Mouse (Mus musculus): ENCODE data around the gene Vcl. TPM values are rescaled to one million over a fixed set of nuclear protein-coding genes. Genes with fewer than 3 reads are reported as not detected.
A peak's percentile ranks its signal among the peaks of the same experiment; 100 is the strongest.

Gene Vcl
- 20.3 and 25.0 TPM in 2 replicates for polyA plus RNA-seq (2012; rRNA removed)

- Histone ChIP-seq H3K27ac (ENCODE audit: insufficient read depth, low read length) (peak within 1 kb of the TSS; percentile 65), H3K4me3 (ENCODE audit: extremely low read depth, insufficient read depth, insufficient read length) (peak within 1 kb of the TSS; percentile 94), H3K27me3 (ENCODE audit: control insufficient read depth, insufficient read depth, low read length) (no peaks in the 10 kb centered on the region), H3K36me3 (ENCODE audit: control insufficient read depth, insufficient read depth, low read length) (no peaks in the 10 kb centered on the region), H3K4me1 (ENCODE audit: control insufficient read depth, insufficient read depth, insufficient read length) (peaks cover 6% of the 10 kb centered on the region; the same call in 1 of the 2 replicates)
- peak; percentile 74 for TF ChIP-seq POLR2A (IDR thresholded peaks at IDR 0.05; ENCODE audit: low read depth, low read length)
- TF ChIP-seq CTCF (IDR thresholded peaks at IDR 0.05; ENCODE audit: extremely low read depth, insufficient read depth, insufficient read length, insufficient replicate concordance), result no peak
- under 1% methylated on average over 87 of the region's 89 CpGs for WGBS
- peak; percentile 83 to 94 for DNase-seq (ENCODE audit: low read depth in 1 of 2, low spot score in 2 of 2)
Observed at GRCm38 (mm10) chr14:20928848-20929745, at the start of gene Vcl. Gene Vcl (plus strand): TSS chr14:20929398.

- Histone ChIP-seq H3K4me3 (ENCODE audit: extremely low read depth, insufficient read depth, insufficient read length) (no peak overlapping the region), H3K36me3 (ENCODE audit: control insufficient read depth, insufficient read depth, low read length) (no peaks in the 10 kb centered on the region), H3K27ac (ENCODE audit: insufficient read depth, low read length) (peak overlapping the region; percentile 75), H3K4me1 (ENCODE audit: control insufficient read depth, insufficient read depth, insufficient read length) (peaks cover 12% of the 10 kb centered on the region; the same call in 1 of the 2 replicates), H3K27me3 (ENCODE audit: control insufficient read depth, insufficient read depth, low read length) (no peaks in the 10 kb centered on the region)
- TF ChIP-seq POLR2A (IDR thresholded peaks at IDR 0.05; ENCODE audit: low read depth, low read length) (no peak), CTCF (IDR thresholded peaks at IDR 0.05; ENCODE audit: extremely low read depth, insufficient read depth, insufficient read length, insufficient replicate concordance) (no peak)
- no peak for DNase-seq (ENCODE audit: low read depth in 1 of 2, low spot score in 2 of 2)
- WGBS, result 58% methylated on average over 5 of the region's 5 CpGs
Observed at GRCm38 (mm10) chr14:20884691-20885090, 44.5 kb upstream of the Vcl start.

DNA sequence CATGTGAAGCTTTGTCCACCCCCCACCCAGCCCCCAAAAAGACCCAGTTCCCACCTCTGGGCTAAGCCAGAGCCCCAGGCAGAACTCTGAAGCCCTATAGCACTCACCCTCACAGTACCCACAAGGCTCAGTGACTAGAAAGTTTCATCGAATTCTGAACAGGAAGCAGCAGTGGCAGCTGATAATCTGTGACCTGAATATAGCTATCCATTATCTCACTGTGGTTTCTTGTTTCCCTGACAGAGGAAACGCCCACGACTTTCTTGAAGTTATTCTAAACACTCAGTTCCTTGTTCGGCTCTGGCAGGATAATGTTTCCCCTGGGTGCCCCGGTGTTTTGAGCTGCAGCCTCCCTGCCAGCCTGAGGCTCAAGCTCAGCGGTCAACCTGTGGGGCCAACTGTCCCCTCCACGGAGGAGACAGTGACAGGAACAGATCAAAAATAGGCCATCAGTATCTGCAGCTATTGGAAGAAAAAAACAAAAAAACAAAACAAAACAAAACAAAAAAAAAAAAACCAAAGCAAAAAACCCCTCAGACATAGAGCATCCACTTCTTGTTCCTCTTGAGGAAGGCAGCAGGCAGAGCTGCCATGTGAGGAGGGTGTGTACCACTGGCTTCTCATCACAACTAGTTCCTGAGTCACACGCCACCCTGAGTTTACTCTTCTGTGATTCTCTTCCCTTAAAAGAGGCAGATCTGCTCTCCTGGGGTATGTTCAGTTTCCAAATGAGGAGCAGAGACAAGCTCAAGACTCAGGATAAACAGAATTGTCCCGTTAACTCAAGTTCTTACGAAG is 43.9 kb upstream of the Vcl start:
- H3K4me1 ChIP-seq (ENCODE audit: control insufficient read depth, insufficient read depth, insufficient read length), result peaks cover 12% of the 10 kb centered on the region; the same call in 1 of the 2 replicates
- H3K36me3 ChIP-seq (ENCODE audit: control insufficient read depth, insufficient read depth, low read length), result no peaks in the 10 kb centered on the region
- H3K4me3 ChIP-seq (ENCODE audit: extremely low read depth, insufficient read depth, insufficient read length), result peak overlapping the region; percentile 7; the same call in 1 of the 2 replicates
- TF ChIP-seq POLR2A (IDR thresholded peaks at IDR 0.05; ENCODE audit: low read depth, low read length) (no peak), CTCF (IDR thresholded peaks at IDR 0.05; ENCODE audit: extremely low read depth, insufficient read depth, insufficient read length, insufficient replicate concordance) (no peak)
- DNase-seq (ENCODE audit: low read depth in 1 of 2, low spot score in 2 of 2), result peak; percentile 57 to 75
- H3K27ac ChIP-seq (ENCODE audit: insufficient read depth, low read length), result peak overlapping the region; percentile 78
- no peaks in the 10 kb centered on the region for H3K27me3 ChIP-seq (ENCODE audit: control insufficient read depth, insufficient read depth, low read length)
- 14% methylated on average over 10 of the region's 10 CpGs for WGBS

- DNase-seq (ENCODE audit: low read depth in 1 of 2, low spot score in 2 of 2), result peak; percentile 19 to 76
- no peaks in the 10 kb centered on the region for H3K27me3 ChIP-seq (ENCODE audit: control insufficient read depth, insufficient read depth, low read length)
- TF ChIP-seq POLR2A (IDR thresholded peaks at IDR 0.05; ENCODE audit: low read depth, low read length), result no peak
- TF ChIP-seq CTCF (IDR thresholded peaks at IDR 0.05; ENCODE audit: extremely low read depth, insufficient read depth, insufficient read length, insufficient replicate concordance), result peak; percentile 38; the same call in 1 of the 2 replicates
- H3K4me3 ChIP-seq (ENCODE audit: extremely low read depth, insufficient read depth, insufficient read length), result no peak overlapping the region
- H3K4me1 ChIP-seq (ENCODE audit: control insufficient read depth, insufficient read depth, insufficient read length), result peaks cover 12% of the 10 kb centered on the region; the same call in 1 of the 2 replicates
- H3K27ac ChIP-seq (ENCODE audit: insufficient read depth, low read length), result peak overlapping the region; percentile 78; the same call in 1 of the 2 replicates
- WGBS, result 38% methylated on average over 4 of the region's 4 CpGs
- no peaks in the 10 kb centered on the region for H3K36me3 ChIP-seq (ENCODE audit: control insufficient read depth, insufficient read depth, low read length)
Observed at GRCm38 (mm10) chr14:20886266-20886665, 42.9 kb upstream of the Vcl start.

- no peaks in the 10 kb centered on the region for H3K27me3 ChIP-seq (ENCODE audit: control insufficient read depth, insufficient read depth, low read length)
- H3K4me1 ChIP-seq (ENCODE audit: control insufficient read depth, insufficient read depth, insufficient read length), result peaks cover 12% of the 10 kb centered on the region; the same call in 1 of the 2 replicates
- no peak overlapping the region for H3K4me3 ChIP-seq (ENCODE audit: extremely low read depth, insufficient read depth, insufficient read length)
- WGBS, result 90% methylated on average over 7 of the region's 7 CpGs
- H3K36me3 ChIP-seq (ENCODE audit: control insufficient read depth, insufficient read depth, low read length), result no peaks in the 10 kb centered on the region
- DNase-seq (ENCODE audit: low read depth in 1 of 2, low spot score in 2 of 2), result no peak
- H3K27ac ChIP-seq (ENCODE audit: insufficient read depth, low read length), result no peak overlapping the region
- no peak for TF ChIP-seq POLR2A (IDR thresholded peaks at IDR 0.05; ENCODE audit: low read depth, low read length)
- TF ChIP-seq CTCF (IDR thresholded peaks at IDR 0.05; ENCODE audit: extremely low read depth, insufficient read depth, insufficient read length, insufficient replicate concordance), result no peak
Observed at GRCm38 (mm10) chr14:20887541-20888085, 41.6 kb upstream of the Vcl start.

DNA sequence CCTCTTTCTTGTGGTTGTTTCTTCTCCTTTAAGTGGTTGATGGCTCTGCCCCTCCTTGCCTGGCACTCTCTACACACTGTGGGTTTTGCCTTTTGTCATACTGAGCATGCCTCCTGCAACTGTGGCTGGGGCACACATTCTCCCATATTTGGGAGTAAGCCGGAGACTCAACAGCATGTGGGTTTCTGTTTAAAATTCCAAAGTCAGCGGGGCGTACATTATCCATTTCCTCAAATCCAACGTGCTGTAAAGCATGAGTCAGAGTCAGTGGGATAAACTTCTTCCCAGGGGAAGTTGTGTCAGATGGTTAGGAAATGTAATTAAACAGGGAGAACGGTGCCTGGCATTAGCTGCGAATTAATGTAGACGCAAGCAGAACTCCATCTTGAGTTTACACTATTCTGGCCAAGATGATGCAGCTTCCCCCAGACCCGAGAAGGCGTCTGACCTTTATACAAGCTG is 37.2 kb upstream of the Vcl start:
- Histone ChIP-seq H3K27me3 (ENCODE audit: control insufficient read depth, insufficient read depth, low read length) (no peaks in the 10 kb centered on the region), H3K4me1 (ENCODE audit: control insufficient read depth, insufficient read depth, insufficient read length) (no peaks in the 10 kb centered on the region), H3K36me3 (ENCODE audit: control insufficient read depth, insufficient read depth, low read length) (no peaks in the 10 kb centered on the region), H3K4me3 (ENCODE audit: extremely low read depth, insufficient read depth, insufficient read length) (no peak overlapping the region), H3K27ac (ENCODE audit: insufficient read depth, low read length) (no peak overlapping the region)
- WGBS, result 75% methylated on average over 9 of the region's 9 CpGs
- DNase-seq (ENCODE audit: low read depth in 1 of 2, low spot score in 2 of 2), result no peak
- TF ChIP-seq CTCF (IDR thresholded peaks at IDR 0.05; ENCODE audit: extremely low read depth, insufficient read depth, insufficient read length, insufficient replicate concordance), result no peak
- TF ChIP-seq POLR2A (IDR thresholded peaks at IDR 0.05; ENCODE audit: low read depth, low read length), result no peak
